Mouse (Mus musculus) stomach, postnatal 0 days (tissue): ENCODE results near the gene Ppp1r12c.

ENCODE experiments used
- CTCF ChIP-seq: IDR thresholded peaks from 2 replicates; pipeline ENCODE4 v1.5.1; 2016; ENCODE audit warnings: antibody characterized with exemption, low read depth, mild to moderate bottlenecking, moderate library complexity
- EP300 ChIP-seq: optimal IDR thresholded peaks from 2 replicates; pipeline ENCODE3; 2016; ENCODE audit warnings: antibody characterized with exemption

DNA sequence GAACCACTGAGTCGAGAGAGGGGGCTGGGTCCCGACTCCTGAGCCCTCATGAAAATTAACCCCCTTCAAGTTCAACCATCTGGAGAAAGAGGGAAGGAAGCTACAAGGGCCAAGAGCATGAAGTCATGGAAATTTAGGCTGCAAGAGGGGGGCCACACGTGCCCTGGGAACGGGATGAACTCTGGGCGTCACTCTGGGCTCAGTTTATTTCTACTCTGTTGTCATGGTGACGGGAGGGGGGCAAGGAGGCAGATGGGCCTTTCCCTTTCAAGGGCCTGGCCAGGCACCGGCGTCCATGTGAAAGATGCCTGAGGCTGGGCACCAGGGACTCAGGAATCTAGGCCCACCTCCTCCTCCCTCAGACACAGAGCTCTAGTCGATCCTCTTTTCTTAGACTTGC, 3.2 kb downstream of the Ppp1r12c start:
- TF ChIP-seq CTCF (no peak), EP300 (peak; percentile 59)
